Mouse (Mus musculus): ENCODE results near the gene Appl2. TPM values are rescaled to one million over a fixed set of nuclear protein-coding genes. Genes with fewer than 3 reads are reported as not detected.

Gene Appl2
- polyA plus RNA-seq, 1 experiment from 2014 or later: 41.0 TPM

DNA sequence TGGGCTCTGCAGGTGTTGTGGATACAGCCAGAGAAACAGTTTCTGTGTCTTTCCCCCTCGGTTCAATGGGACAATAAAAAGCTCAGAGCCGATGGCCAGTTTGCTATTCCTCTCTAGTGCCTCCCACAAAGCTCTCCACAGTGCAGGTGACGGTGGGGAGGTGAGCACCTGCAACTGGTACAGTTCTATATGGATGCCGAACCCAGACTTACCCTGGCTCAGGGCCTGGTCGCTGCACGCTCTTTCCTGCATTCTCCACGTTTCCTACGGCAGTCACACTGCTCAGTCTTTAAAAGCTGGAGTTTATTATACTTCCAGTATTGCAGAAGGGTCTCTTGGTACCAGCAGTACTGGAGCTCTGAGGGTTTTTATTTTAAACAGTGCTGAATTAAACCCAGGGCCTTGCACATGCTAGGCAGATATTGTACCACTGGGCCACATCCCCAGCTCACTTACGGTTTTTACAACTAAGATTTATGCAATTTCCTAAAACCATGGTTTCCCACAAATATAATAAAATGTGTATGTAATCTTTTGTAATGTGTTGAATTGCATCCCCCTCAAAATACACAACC is 21.3 kb downstream of the Appl2 start:
- Histone ChIP-seq H3K9me3 (replicated peaks) (no peaks in the 10 kb centered on the region), H3K27me3 (ENCODE audit: low read depth, poor library complexity, severe bottlenecking) (no peaks in the 10 kb centered on the region), H3K4me1 (0 out of 2 replicates have a peak, but pooled peaks cover 3% of the 10 kb centered on the region), H3K27ac (no peak overlapping the region), H3K4me3 (no peak overlapping the region), H3K36me3 (peaks cover 62% of the 10 kb centered on the region)
- 95% methylated on average over 9 of the region's 9 CpGs for WGBS
- DNase-seq (ENCODE audit: low spot score): no peak

DNA sequence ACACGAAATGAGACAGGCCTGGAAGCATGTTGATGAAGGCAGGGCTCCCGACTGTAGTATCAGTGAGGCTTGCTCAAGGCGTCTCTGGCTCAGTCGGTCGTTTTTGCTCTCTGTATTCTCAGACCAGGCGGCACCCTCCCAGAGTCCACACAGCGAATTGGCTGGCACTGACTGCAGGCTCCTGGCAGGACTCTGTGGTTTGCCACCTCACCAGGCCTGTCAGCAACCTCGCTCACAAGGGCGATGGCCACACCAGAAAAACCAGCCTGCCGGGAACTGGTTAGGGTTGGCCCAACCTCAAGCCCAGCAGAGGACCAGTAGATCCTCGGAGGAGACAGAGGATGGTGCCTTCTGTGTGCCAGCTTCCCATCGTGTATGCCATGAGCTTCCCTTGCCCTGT is 23.7 kb downstream of the Appl2 start:
- Histone ChIP-seq H3K4me1 (no peaks in the 10 kb centered on the region), H3K9me3 (replicated peaks) (no peaks in the 10 kb centered on the region), H3K27me3 (ENCODE audit: low read depth, poor library complexity, severe bottlenecking) (no peaks in the 10 kb centered on the region), H3K27ac (no peak overlapping the region), H3K36me3 (peaks cover 74% of the 10 kb centered on the region), H3K4me3 (no peak overlapping the region)
- no peak for DNase-seq (ENCODE audit: low spot score)
- 94% methylated on average over 12 of the region's 12 CpGs for WGBS

DNA sequence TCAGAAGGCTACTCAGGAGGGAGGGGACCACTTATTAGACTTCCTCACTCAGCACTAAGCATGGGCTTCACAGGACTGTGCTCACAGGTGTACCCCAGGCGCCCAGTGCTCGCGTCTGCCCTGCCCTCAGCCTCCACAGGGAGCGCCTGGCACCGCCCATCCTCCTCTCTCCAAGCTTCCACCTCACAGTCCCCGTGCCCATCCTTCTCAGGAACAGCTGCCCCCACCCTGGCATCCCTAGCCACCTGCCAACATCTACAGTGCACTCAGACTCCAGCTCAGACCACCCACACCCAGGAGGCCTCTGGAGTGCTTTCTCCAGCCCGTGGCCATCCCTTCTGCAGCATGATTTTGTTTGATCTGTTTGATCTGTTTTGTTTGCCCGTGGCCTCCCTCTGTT is 24.5 kb downstream of the Appl2 start:
- no peaks in the 10 kb centered on the region for H3K9me3 ChIP-seq (replicated peaks)
- H3K36me3 ChIP-seq: peaks cover 67% of the 10 kb centered on the region

DNA sequence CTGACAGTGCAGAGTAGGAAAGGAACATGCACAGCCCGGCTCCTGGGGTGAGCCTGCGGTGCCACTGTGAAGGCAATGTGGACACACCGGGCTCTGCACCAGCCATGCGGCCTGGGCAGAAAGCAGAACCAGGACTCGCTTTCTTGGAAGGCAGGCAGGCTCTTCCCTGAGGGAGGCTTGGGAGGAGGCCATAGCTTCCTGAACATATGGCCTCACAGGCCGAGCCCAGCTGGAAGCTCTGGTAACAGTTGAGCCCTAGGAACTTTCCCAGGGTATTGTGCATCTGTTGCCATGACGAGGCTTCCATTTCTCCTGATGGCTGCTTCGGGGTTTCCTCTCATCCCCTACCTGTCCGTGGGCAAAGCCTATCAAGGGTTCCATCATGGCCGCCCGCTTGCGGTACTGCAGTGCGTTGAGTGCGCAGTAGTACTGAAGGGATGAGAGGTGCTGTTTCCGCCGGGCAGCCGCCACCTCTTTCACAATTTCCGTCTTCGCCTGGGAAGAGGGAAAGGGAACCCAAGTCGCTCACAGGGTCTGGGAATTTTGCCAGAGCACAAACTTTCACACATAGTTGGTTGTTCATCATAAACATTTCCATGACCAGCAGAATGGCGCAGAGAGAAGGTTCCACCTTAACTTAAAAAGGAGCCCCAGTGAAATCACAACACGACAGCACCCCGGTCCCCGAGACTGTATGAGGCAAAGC is 28.0 kb downstream of the Appl2 start:
- H3K4me3 ChIP-seq: no peak overlapping the region
- H3K27ac ChIP-seq: no peak overlapping the region
- peaks cover 50% of the 10 kb centered on the region for H3K36me3 ChIP-seq
- no peaks in the 10 kb centered on the region for H3K4me1 ChIP-seq
- no peaks in the 10 kb centered on the region for H3K27me3 ChIP-seq (ENCODE audit: low read depth, poor library complexity, severe bottlenecking)
- DNase-seq (ENCODE audit: low spot score): no peak
- no peaks in the 10 kb centered on the region for H3K9me3 ChIP-seq (replicated peaks)
- WGBS: 93% methylated on average over 24 of the region's 24 CpGs

More for the DNA sequence above, 24.5 kb downstream of the Appl2 start:
- no peak overlapping the region for H3K27ac ChIP-seq
- H3K4me3 ChIP-seq: no peak overlapping the region
- no peak for DNase-seq (ENCODE audit: low spot score)
- no peaks in the 10 kb centered on the region for H3K27me3 ChIP-seq (ENCODE audit: low read depth, poor library complexity, severe bottlenecking)
- WGBS: 88% methylated on average over 8 of the region's 8 CpGs
- H3K4me1 ChIP-seq: no peaks in the 10 kb centered on the region

DNA sequence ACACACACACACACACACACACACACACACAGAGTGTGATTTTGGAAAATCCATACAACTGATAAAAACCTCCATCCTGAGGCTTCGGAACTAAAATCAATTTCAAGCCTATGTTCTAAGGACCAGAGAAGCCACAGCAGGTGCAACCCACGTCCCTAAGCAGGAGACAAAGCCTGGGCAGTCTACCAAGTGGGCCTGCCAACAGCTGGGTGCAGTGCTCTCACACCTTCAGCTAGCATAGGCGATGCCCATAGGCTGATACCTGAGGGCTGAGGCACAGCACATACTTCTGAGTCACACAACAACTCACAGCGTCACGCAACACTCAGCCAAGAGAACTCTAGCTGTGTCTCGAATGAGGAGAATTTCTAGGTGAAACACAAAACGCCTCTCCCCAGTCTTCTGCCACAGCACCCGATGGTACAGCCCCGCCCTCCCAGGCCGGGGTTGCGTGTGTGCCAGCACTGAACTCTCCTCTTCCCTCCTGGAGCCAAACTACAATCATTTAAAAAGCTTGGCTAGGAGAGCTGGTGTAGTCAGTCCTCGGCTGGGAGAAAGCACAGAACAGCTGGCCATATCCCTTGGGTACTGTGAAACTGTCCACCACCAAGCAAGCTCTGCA is 29.6 kb downstream of the Appl2 start:
- no peak for DNase-seq (ENCODE audit: low spot score)
- WGBS: 90% methylated on average over 12 of the region's 12 CpGs
- Histone ChIP-seq H3K9me3 (replicated peaks) (no peaks in the 10 kb centered on the region), H3K4me3 (no peak overlapping the region), H3K4me1 (no peaks in the 10 kb centered on the region), H3K36me3 (peaks cover 42% of the 10 kb centered on the region), H3K27ac (no peak overlapping the region), H3K27me3 (ENCODE audit: low read depth, poor library complexity, severe bottlenecking) (no peaks in the 10 kb centered on the region)

DNA sequence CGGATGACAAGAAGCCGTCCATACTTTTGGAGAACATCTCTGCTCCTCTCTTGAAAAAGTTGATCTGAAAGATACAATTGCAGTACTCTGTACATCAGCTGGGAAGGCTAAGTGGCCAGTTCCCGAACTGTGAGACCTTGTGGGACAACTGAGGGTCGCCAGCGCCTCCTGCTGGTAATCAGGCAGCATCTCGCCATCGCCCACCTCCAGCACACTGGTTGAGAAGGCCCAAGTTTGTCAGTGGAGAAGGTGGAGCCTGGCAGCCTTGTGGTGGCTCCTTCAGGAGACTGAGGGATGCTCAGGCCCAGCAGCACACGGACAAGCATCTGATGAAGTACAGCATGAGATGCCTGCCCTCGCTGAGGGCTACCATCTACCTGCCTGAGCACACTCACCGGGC is 31.2 kb downstream of the Appl2 start:
- H3K36me3 ChIP-seq: peaks cover 53% of the 10 kb centered on the region
- WGBS: 57% methylated on average over 10 of the region's 10 CpGs
- no peaks in the 10 kb centered on the region for H3K9me3 ChIP-seq (replicated peaks)
- no peaks in the 10 kb centered on the region for H3K27me3 ChIP-seq (ENCODE audit: low read depth, poor library complexity, severe bottlenecking)
- peak; percentile 62 for DNase-seq (ENCODE audit: low spot score)
- H3K27ac ChIP-seq: no peak overlapping the region
- no peaks in the 10 kb centered on the region for H3K4me1 ChIP-seq
- no peak overlapping the region for H3K4me3 ChIP-seq

DNA sequence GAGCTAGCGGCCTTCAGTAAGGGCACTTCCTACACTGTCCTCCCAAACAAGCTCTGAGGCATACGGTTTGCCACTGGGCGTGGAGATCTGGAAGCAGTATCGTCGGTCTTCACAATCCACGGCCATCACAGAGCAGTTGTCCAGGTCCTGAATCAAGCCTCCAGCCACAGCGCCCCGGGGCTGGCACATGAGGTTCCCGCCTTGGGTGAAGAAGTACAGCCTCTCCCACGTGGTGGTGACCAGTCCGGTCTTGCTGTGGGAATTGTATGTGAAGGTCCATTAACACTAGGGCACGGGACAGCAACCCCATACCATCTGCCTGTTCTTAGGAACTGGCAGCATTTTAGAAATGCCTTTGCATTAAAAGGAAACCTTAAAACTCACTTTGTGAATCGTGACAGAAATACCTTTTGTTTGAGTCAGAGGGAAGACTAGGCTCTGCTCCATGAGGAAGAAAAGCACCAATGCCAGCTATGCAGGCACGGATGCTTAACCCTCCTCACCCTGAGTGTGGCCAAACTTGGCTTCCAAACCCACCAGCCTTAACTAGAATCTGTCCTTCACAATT is 35.8 kb downstream of the Appl2 start:
- no peak overlapping the region for H3K27ac ChIP-seq
- H3K27me3 ChIP-seq (ENCODE audit: low read depth, poor library complexity, severe bottlenecking): no peaks in the 10 kb centered on the region
- no peak for DNase-seq (ENCODE audit: low spot score)
- no peak overlapping the region for H3K4me3 ChIP-seq
- peaks cover 74% of the 10 kb centered on the region for H3K36me3 ChIP-seq
- no peaks in the 10 kb centered on the region for H3K4me1 ChIP-seq
- WGBS: 92% methylated on average over 14 of the region's 14 CpGs
- H3K9me3 ChIP-seq (replicated peaks): no peaks in the 10 kb centered on the region

DNA sequence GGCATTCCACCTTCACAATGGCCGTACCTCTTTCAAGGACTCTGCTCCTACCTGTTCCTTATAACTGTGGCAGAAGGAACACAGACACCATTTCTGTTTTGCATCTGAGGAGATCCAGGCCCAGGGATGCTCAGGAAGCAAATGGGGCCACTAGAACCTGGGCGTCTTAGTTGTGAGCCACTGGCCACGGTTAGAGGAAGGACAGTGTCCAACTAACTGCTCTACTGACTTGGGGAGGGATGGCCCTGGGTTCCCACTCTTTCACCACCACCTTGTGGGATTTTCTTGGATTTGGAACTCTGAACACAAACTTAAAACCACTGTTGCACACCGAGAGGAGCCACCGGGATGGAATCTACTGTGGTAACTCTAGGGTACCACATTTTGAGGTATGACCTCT is 36.7 kb downstream of the Appl2 start:
- no peak overlapping the region for H3K27ac ChIP-seq
- H3K4me3 ChIP-seq: no peak overlapping the region
- H3K27me3 ChIP-seq (ENCODE audit: low read depth, poor library complexity, severe bottlenecking): no peaks in the 10 kb centered on the region
- H3K9me3 ChIP-seq (replicated peaks): no peaks in the 10 kb centered on the region
- no peak for DNase-seq (ENCODE audit: low spot score)
- no peaks in the 10 kb centered on the region for H3K4me1 ChIP-seq
- WGBS: 96% methylated on average over 5 of the region's 5 CpGs
- peaks cover 80% of the 10 kb centered on the region for H3K36me3 ChIP-seq

DNA sequence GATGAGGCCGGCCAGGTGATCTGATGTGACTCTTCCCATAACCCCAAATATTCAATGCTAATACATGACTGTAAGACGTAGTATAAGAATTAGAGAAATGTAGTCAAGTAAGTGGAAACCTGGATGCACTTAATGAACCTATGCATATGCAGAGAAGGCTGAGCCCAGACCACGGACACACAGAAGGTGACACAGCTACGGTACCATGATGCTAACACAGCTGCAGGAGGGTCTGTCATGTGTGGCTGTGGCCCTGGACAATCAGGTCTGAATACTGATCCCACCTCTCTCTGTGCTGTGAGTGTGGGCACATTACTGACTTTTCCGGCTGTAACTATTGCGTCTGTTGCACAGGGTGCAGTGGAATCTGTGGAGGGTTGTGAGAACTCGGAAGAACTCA is 38.0 kb downstream of the Appl2 start:
- H3K9me3 ChIP-seq (replicated peaks): no peaks in the 10 kb centered on the region
- WGBS: 96% methylated on average over 7 of the region's 7 CpGs
- peaks cover 80% of the 10 kb centered on the region for H3K36me3 ChIP-seq
- H3K27me3 ChIP-seq (ENCODE audit: low read depth, poor library complexity, severe bottlenecking): no peaks in the 10 kb centered on the region
- H3K4me3 ChIP-seq: no peak overlapping the region
- H3K27ac ChIP-seq: no peak overlapping the region
- H3K4me1 ChIP-seq: no peaks in the 10 kb centered on the region
- DNase-seq (ENCODE audit: low spot score): no peak

DNA sequence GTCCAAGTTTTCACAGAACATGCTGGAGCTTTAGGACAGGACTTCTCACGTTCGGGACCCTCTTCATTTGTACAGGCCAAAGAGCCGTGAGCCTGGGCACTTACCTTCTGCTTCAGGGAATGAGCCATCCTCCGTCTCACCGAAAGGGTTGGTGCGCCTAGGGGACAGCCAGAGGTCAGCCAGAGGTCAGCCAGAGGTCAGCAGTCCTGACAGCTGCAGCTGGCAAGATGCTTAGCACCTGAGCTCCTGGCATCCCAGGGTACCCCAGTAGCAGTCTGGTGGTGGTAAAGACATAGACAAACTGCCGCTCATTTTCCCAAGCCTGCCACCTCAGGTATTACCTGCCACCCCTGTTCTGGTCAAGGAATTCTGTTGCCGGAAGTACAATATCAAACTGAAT is 39.9 kb downstream of the Appl2 start:
- Histone ChIP-seq H3K27ac (no peak overlapping the region), H3K4me1 (no peaks in the 10 kb centered on the region), H3K4me3 (no peak overlapping the region), H3K36me3 (peaks cover 87% of the 10 kb centered on the region), H3K27me3 (ENCODE audit: low read depth, poor library complexity, severe bottlenecking) (no peaks in the 10 kb centered on the region), H3K9me3 (replicated peaks) (no peaks in the 10 kb centered on the region)
- WGBS: 84% methylated on average over 8 of the region's 8 CpGs
- no peak for DNase-seq (ENCODE audit: low spot score)

DNA sequence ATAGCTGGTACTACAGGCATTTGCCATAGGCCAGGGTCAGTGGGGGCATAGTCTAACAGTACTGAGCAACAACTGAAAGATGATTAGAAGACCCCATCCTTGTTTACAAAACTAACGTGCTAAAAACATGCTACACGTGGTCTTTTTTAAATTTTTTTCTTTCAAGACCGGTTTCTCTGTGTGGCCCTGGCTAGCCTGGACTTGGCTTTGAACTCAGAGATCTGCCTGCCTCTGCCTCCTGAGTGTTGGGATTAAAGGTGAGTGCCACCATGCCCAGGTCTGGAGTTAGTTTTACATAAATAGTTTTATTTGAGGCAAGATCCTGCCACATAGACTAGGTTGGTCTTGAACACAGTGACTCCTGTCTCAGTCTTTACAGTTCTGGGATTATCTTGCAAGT is 41.4 kb downstream of the Appl2 start:
- H3K36me3 ChIP-seq: peaks cover 85% of the 10 kb centered on the region
- H3K4me1 ChIP-seq: no peaks in the 10 kb centered on the region
- no peak for DNase-seq (ENCODE audit: low spot score)
- no peaks in the 10 kb centered on the region for H3K9me3 ChIP-seq (replicated peaks)
- no peaks in the 10 kb centered on the region for H3K27me3 ChIP-seq (ENCODE audit: low read depth, poor library complexity, severe bottlenecking)
- 94% methylated on average over 3 of the region's 3 CpGs for WGBS
- H3K4me3 ChIP-seq: no peak overlapping the region
- H3K27ac ChIP-seq: no peak overlapping the region

DNA sequence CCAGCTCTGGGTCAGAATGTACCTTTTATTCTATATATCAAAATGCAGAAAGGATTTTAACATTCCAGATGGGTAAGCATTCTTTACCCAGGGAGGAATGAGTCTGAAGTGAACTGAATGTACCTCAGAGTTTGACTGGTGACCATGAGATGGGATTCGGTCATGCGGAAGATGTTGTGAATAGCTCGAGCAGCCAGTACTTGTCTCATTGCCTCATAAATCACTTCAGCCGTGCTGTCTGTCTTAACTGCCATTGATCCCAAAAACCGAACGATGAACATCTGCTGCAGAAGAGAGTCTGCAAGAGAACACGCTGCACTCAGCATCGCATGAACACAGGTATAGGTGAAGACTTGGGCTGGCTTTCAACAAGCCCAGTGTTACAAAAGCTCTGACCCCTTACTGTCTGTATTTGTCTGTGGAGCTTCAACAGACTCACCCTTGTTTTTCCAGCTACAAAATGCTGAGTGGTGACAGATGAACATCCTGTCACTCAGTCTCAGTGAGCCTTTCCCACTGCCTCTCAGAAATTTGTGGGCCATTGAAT is 42.8 kb downstream of the Appl2 start:
- 87% methylated on average over 8 of the region's 8 CpGs for WGBS
- Histone ChIP-seq H3K4me3 (no peak overlapping the region), H3K4me1 (no peaks in the 10 kb centered on the region), H3K36me3 (peaks cover 85% of the 10 kb centered on the region), H3K27ac (no peak overlapping the region), H3K9me3 (replicated peaks) (no peaks in the 10 kb centered on the region), H3K27me3 (ENCODE audit: low read depth, poor library complexity, severe bottlenecking) (no peaks in the 10 kb centered on the region)
- DNase-seq (ENCODE audit: low spot score): no peak

DNA sequence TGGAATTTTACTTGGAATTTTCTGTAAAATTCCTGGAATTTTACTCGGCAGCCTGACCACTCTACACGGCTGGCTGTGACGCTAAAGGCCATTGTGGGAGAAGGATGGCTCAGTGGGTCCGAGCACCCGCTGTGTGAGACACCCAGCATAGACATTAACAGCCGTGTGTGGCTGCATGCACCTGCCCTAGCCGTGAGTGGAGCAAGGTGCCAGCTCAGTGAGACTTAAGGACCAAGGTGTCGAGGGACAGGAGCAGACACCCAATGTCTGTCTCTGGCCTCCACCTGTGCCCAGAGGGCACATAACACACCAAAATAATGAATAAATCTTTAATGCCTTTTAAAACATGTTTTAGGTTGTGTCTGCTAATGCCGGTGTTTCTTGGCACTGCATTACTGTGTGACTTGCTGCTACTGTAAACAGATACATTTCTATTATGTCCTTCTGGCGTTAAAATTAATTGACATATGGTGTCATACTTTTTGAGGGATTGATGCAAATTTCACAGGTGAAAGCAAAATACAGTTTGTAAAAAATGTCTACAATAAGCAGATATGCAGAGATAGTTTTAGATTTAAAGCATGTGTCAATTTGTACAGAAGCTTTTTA is 44.5 kb downstream of the Appl2 start:
- WGBS: 95% methylated on average over 10 of the region's 10 CpGs
- H3K27me3 ChIP-seq (ENCODE audit: low read depth, poor library complexity, severe bottlenecking): no peaks in the 10 kb centered on the region
- H3K27ac ChIP-seq: no peak overlapping the region
- no peaks in the 10 kb centered on the region for H3K4me1 ChIP-seq
- H3K36me3 ChIP-seq: peaks cover 85% of the 10 kb centered on the region
- no peak for DNase-seq (ENCODE audit: low spot score)
- no peaks in the 10 kb centered on the region for H3K9me3 ChIP-seq (replicated peaks)
- no peak overlapping the region for H3K4me3 ChIP-seq
